Mouse (Mus musculus): ENCODE measurements around the gene Ppm1g.

The Ppm1g gene

GRCm38 (mm10) chr5:31220448-31221303, at the start of gene Ppm1g:
Gene Ppm1g, minus strand, starts transcription at chr5:31220687.
- in situ Hi-C loops (cut with MboI, MseI), result no loop called here

GRCm38 (mm10) chr5:31267686-31268085, 47.2 kb upstream of the Ppm1g start:
- in situ Hi-C loops (cut with MboI, MseI), result no loop called here

GRCm38 (mm10) chr5:31266101-31266500, 45.6 kb upstream of the Ppm1g start:
- in situ Hi-C loops (cut with MboI, MseI), result no loop called here

DNA sequence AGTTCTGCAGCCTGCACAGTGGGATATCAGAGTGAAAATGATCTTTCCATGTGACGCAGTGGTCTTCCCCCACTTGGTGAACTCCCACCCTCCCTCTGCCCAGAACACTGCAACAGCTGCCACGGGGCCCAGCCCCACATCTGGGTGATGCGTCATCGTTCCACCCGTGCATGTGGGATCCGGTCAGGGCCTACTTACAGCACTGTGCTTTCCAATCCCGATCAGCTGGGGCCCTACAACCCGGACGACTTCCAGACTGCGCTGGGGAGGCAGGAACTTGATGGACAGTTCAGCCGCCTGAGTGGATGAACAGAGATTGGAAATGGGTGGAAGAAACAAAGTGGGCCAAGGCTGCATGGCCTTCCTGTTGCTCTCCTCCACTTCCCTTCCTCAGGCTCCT, 37.1 kb upstream of the Ppm1g start:
- in situ Hi-C loops (cut with MboI, MseI), result no loop called here

DNA sequence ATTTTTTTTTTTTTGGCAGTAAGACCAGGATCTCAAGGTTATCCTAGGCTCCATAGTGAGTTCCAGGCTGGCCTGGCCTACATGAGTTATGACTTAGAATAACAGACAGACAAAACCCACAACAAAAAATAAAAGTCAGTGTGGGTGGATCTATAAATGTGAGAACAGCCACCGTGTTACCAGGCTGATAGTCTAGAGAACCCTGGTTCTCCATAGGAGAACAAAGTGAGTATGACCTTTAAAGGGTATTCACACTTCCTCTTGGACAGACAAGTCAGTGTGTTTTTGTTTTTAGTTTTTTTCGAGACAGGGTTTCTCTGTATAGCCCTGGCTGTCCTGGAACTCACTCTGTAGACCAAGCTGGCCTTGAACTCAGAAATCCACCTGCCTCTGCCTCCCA, 35.5 kb upstream of the Ppm1g start:
- in situ Hi-C loops (cut with MboI, MseI), result no loop called here

- in situ Hi-C loops (cut with MboI, MseI), result no loop called here
Measured at GRCm38 (mm10) chr5:31255381-31255780, 34.9 kb upstream of the Ppm1g start.

DNA sequence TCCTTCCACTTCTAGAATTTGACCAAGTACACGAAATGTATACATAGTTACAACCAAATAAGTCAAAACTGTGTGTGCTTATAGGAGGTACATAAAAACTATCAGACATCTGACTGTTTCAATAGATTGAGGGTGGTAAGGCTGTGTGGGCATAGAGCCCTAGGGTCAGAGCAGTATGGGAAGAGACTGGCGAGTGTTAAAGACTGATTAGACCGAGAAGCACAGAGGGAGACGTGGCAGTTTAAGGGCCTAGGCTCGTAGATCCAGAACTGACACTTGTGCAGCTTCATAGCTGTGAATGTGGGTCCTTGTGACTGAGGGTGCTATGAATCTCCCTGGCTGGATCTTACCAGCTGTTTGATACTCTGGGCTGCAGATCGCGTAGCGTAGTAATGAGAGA, 34.4 kb upstream of the Ppm1g start:
- in situ Hi-C loops (cut with MboI, MseI), result no loop called here

DNA sequence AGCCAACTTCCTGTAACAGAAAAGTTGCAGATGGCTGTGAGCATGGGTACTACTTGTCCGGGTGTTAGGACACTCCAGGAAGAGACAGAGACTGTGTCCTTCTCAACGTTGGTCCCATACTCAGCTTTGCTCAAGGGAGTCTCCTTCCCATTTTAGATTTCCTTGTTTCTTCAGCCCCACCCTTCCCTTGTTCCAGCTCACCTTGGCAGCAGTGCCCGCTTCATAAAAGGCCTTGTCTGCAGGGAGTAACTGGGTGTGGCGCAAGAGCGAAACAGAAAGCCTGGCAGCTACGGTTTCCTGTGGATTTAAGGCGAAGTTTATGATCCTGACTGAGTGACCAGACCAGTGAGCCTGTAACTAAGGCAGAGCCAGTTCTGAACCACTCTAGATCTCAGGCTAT, 34.0 kb upstream of the Ppm1g start:
- in situ Hi-C loops (cut with MboI, MseI), result no loop called here

DNA sequence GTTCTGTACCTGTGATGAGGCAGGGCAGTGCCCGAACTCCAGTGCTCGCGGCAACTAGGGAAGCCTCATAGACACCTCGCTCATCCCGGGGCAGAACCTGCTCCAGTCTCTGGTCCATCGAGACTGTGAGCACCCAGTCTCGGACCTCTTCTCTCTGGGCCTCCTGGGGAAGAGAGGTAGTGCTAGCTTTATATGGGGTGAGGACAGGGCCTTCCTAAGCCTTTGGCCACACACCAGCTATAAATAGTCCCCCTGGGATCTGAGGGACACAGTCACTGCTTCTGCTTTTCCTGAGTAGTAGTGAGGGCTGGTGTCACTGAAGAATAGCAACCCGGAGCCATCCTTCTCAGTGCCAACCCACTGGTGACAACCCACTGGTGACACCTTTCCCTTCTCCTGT, 33.3 kb upstream of the Ppm1g start:
- in situ Hi-C loops (cut with MboI, MseI), result no loop called here

GRCm38 (mm10) chr5:31252795-31253545, 32.5 kb upstream of the Ppm1g start:
- in situ Hi-C loops (cut with MboI, MseI), result no loop called here

GRCm38 (mm10) chr5:31252151-31252550, 31.7 kb upstream of the Ppm1g start:
- in situ Hi-C loops (cut with MboI, MseI), result no loop called here

GRCm38 (mm10) chr5:31251541-31252101, 31.1 kb upstream of the Ppm1g start, which contains the start of gene Krtcap3:
Gene Krtcap3, plus strand, starts transcription at chr5:31251691.
- in situ Hi-C loops (cut with MboI, MseI), result no loop called here

- in situ Hi-C loops (cut with MboI, MseI), result no loop called here
Measured at GRCm38 (mm10) chr5:31250716-31251115, 30.2 kb upstream of the Ppm1g start.

GRCm38 (mm10) chr5:31242191-31242590, 21.7 kb upstream of the Ppm1g start:
- in situ Hi-C loops (cut with MboI, MseI), result loop anchor here in 1 of 2 experiments (10.0 kb wide), 1 partner anchor 803 kb away; no protein-coding TSS in a partner anchor

DNA sequence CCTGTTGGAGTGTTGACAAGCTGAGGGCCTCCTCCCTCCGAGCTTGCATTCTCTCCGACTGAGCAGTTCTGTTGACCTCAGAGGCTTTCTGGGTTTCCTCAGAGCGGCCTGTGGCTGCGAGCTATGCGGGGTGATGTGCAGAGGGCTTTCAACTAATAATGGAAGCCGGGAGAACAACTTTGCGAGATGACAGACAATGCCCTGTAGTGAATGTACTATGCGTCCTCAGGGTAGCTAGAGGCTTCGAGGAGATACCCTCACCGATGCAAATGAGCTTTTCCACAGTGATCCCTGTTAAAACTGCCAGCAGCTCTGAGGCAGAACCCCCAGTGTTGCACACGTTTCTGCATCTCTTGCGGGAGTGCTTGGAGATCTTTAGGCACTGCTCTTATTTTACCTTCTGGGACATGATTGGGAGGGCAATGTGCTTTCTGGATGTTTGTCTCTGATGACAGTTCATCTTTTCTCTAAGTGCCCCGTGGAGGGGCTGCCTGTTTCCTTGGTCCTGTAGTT, 21.1 kb upstream of the Ppm1g start:
- in situ Hi-C loops (cut with MboI, MseI), result loop anchor here in 1 of 2 experiments (10.0 kb wide), 1 partner anchor 803 kb away; no protein-coding TSS in a partner anchor

GRCm38 (mm10) chr5:31240637-31241521, 20.4 kb upstream of the Ppm1g start, which contains the start of the genes Nrbp1 and Gm9970:
Gene Nrbp1, plus strand, starts transcription at chr5:31240864.
Gene Gm9970, minus strand, starts transcription at chr5:31241232.
- in situ Hi-C loops (cut with MboI, MseI), result loop anchor here in 1 of 2 experiments (10.0 kb wide), 1 partner anchor 804 kb away; no protein-coding TSS in a partner anchor

DNA sequence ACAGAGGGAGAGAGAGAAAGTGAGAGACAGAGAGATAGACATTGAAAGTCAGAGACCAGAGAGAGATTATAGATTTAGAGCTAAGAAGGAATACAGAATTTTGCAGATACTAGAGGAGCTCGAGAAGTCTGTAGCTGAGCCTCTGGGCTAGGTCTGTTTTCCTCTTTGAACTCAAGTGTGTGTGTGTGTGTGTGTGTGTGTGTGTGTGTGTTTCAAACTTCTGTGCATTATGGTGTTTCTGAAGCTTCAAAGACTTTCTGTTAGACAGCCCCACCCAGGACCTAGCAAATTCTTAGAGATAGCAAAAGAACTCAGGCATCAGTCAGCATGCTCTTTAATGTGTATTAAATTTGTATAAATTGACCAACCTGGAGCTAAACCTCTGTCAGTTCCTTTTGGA, 6.2 kb upstream of the Ppm1g start:
- in situ Hi-C loops (cut with MboI, MseI), result no loop called here

DNA sequence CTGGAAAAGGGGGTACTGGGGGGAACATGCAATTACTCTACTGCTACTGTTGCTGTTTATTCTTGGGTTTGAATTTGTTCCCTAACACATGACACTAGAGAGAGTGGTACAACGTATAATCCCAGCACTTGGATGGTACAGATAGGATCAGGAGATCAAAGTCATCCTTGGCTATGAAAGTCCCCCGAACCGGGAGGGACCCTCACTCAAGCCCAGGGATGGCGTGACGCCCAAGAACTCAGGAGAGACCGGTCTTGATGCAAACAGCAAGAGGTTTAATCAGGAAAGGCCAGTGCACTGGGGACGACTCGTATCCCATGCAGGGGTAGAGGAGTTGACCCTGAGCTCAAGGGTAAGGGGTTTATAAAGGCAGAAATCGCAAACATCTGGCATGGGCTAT, 2.2 kb upstream of the Ppm1g start:
- in situ Hi-C loops (cut with MboI, MseI), result no loop called here

DNA sequence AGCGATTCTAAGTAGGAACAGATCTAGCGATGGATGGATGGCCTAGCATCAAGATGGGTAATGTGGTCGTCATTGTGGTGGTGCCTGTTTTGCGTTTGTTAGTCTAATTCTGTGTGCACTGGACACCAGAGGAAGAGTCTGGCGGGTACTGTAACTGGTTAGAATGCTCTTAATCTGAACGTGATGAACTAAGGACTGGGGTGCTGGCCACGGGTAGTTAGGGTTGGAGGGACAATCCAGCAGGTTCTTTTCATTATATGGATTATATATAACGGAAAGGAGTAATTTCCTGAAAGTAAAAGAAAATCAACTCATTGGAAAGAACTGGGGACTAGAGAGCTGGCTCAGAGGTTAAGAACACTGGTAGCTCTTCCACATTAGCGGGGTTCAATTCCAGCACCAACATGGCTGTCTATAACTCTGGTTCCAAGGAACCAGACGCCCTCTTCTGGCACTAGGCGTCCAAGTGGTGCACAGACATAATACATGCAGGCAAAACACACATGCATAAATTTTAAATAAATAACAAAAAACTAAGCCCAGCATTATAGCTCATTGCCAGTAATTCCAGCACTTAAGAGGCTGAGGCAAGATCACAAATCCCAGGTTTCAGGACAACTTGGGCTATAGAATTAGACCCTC, 938 bp upstream of the Ppm1g start:
- in situ Hi-C loops (cut with MboI, MseI), result no loop called here

DNA sequence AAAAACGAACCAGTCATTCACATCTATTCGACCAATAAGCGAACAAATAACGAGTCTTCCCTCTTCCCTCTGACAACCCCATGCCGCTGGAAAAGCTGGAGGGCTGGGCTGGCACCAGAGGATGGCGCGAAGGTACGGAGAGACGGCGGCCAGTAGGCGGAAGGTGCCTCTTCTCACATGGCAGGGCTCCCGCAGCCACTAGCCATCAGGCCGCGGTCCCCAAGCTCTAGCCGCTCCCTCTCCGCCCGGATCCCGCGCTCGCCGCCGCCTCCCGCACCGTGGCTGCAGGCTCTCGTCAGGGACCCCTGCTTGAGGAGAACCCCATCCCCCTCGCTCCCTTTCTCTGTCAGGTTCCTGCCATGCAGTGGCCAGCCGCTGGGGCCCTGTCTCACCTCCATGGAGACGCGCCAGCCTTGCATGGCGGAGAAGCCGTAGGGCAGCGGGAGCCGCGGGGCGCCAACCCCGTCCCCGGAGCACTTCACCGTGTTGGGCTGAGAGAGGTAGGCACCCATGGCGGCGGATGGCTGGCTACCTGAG, 508 bp downstream of the Ppm1g start:
- in situ Hi-C loops (cut with MboI, MseI), result no loop called here
